Mouse (Mus musculus): ENCODE data around the gene Rgl1.

DNA sequence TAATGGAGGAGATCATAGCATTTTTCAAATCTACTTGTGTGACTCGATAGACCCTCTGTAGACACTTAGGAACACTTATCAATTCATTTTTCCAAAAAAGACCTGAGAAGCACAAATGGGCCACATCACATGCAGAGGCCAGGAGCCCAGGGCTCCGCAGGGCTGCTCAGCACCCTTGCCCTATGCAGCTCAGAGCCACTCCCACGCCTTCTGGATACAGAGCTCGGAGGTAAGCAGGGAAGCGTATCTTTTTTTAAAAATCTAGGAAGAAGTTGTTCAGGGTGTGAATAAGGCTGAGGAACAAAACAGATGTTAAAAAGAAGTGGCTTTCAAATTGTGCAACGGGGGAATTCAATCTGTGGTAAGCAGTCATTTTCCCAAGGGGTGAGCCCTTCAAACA, 162.0 kb downstream of the Rgl1 start:
- TF ChIP-seq CTCF (IDR thresholded peaks at IDR 0.05; ENCODE audit: control insufficient read depth, insufficient read depth, insufficient replicate concordance, low read depth, low read length) (no peak), POLR2A (IDR thresholded peaks at IDR 0.05; ENCODE audit: control insufficient read depth, low read depth, low read length) (no peak)
